20 mouse cellular contexts compared by ENCODE assay signal in genomic region chr13:91581504-91581903, GRCm38 (mm10).
DNase-seq lines count a peak whose midpoint lies in the region; ATAC-seq and TF ChIP-seq lines count a peak whose summit lies in the region.
"Had no signal": no experiment of that assay in that cellular context is flagged by ENCODE, and none has a peak within 500 bp of the region (broad histone marks: within the 10 kb centered on the region; RNA-seq: fewer than 3 reads in every experiment).

No protein-coding gene starts in this region.

- peak; percentile 44 for ATAC-seq in activated CD4-positive, CD25-positive, alpha-beta regulatory T cell, adult 4 months
- ATAC-seq in cerebellum, adult (ENCODE audit: insufficient number of reproducible peaks, low FRiP score, low TSS enrichment): no peak
- ATAC-seq: forebrain, embryonic 13.5 days; forebrain, embryonic 15.5 days; forebrain, postnatal 0 days; Patski had no signal

- no peak for TF ChIP-seq POLR2A in myocyte (IDR thresholded peaks at IDR 0.05; ENCODE audit: insufficient read length, low read depth)

- H3K27me3 ChIP-seq in myocyte (ENCODE audit: control insufficient read depth, insufficient read depth, insufficient read length): no peaks in the 10 kb centered on the region
- H3K27me3 ChIP-seq: CH12.LX; embryonic facial prominence, embryonic 12.5 days; forebrain, embryonic 13.5 days; forebrain, embryonic 15.5 days; Patski had no signal

- H3ac ChIP-seq in myocyte (ENCODE audit: control insufficient read depth, insufficient read length): no peak overlapping the region

- H3K4me3 ChIP-seq in myocyte: no peak overlapping the region
- H3K4me3 ChIP-seq: embryonic facial prominence, embryonic 10.5 days; embryonic facial prominence, embryonic 12.5 days; forebrain, embryonic 13.5 days; forebrain, embryonic 15.5 days had no signal

- no peaks in the 10 kb centered on the region for H3K79me2 ChIP-seq in myocyte (ENCODE audit: control insufficient read depth, insufficient read depth)

- peak overlapping the region; percentile 57 for H3K4me2 ChIP-seq in myocyte (ENCODE audit: low read depth)
- H3K4me2 ChIP-seq: embryonic facial prominence, embryonic 12.5 days; forebrain, embryonic 13.5 days; forebrain, embryonic 15.5 days had no signal

- H3K36me3 ChIP-seq in myocyte (ENCODE audit: control insufficient read depth, insufficient read depth): no peaks in the 10 kb centered on the region
- H3K36me3 ChIP-seq: embryonic facial prominence, embryonic 10.5 days; embryonic facial prominence, embryonic 12.5 days; forebrain, embryonic 15.5 days had no signal

- peak; percentile 20 for DNase-seq in A20 (ENCODE audit: low read depth, low spot score)
- no peak for DNase-seq in gastrocnemius, postnatal 14 days
- DNase-seq: adrenal gland, adult 2 months; adrenal gland, postnatal 10 days; adrenal gland, postnatal 25 days; cerebellum, adult 11-12 months; cerebellum, adult 2 months; cerebellum, adult 9-10 months; cerebellum, postnatal 10 days; cerebellum, postnatal 25 days; forebrain, postnatal 0 days had no signal

- intact Hi-C loops in gastrocnemius, postnatal 14 days (cut with DNase I; ENCODE audit: low total_unique reads): no loop called here

TF ChIP-seq in myocyte, 11 proteins besides CTCF, POLR2A, EP300 and RAD21:
- TF ChIP-seq TCF3 (IDR thresholded peaks at IDR 0.05; ENCODE audit: insufficient read length, low read depth) (no peak), SRF (IDR thresholded peaks at IDR 0.05; ENCODE audit: control insufficient read depth, insufficient read length, low read depth) (no peak), POLR2AphosphoS2 (IDR thresholded peaks at IDR 0.05; ENCODE audit: insufficient read length, low read depth) (no peak), USF1 (IDR thresholded peaks at IDR 0.05; ENCODE audit: low read depth) (no peak), MYOG (IDR thresholded peaks at IDR 0.05; ENCODE audit: control insufficient read depth in 1 of 3, insufficient read depth in 1 of 3, insufficient read length in 2 of 3, low read depth in 2 of 3) (no peak), REST (IDR thresholded peaks at IDR 0.05; ENCODE audit: insufficient read depth, insufficient read length) (no peak), MYOD1 (IDR thresholded peaks at IDR 0.05; ENCODE audit: control insufficient read depth in 1 of 3, insufficient read length in 2 of 3, low read depth in 2 of 3) (no peak), TCF12 (IDR thresholded peaks at IDR 0.05; ENCODE audit: insufficient read depth, poor library complexity, severe bottlenecking) (no peak), E2F4 (IDR thresholded peaks at IDR 0.05; ENCODE audit: insufficient read depth) (no peak)
